9 mouse cellular contexts compared by ENCODE assay signal in genomic region chr8:111094719-111095302, GRCm38 (mm10). TPM values are rescaled to one million over a fixed set of nuclear protein-coding genes. Genes with fewer than 3 reads are reported as not detected.
DNase-seq lines count a peak whose midpoint lies in the region; ATAC-seq and TF ChIP-seq lines count a peak whose summit lies in the region.
"Not testable (repeated sequence)": the region's sequence is repeated elsewhere in the genome, so short reads cannot be mapped to it uniquely, and the experiment has no call there.
"Had no signal": no experiment of that assay in that cellular context is flagged by ENCODE, and none has a peak within 500 bp of the region (broad histone marks: within the 10 kb centered on the region; RNA-seq: fewer than 3 reads in every experiment).

No protein-coding gene starts in this region.

- H3K27me3 ChIP-seq in embryonic facial prominence, embryonic 13.5 days; heart, embryonic 10.5 days (ENCODE audit: insufficient read depth, poor library complexity, severe bottlenecking); kidney, adult 2 months (replicated peaks; ENCODE audit: control insufficient read depth, insufficient read depth, low read length); liver, embryonic 12.5 days (replicated peaks); midbrain, embryonic 14.5 days (ENCODE audit: control insufficient read depth, insufficient read depth, low read length); spleen, adult 2 months (ENCODE audit: control insufficient read depth, insufficient read depth, low read length): not testable (repeated sequence)

- peak; percentile 63 for ATAC-seq in embryonic facial prominence, embryonic 13.5 days (ENCODE audit: insufficient number of reproducible peaks, insufficient read depth, low FRiP score, low TSS enrichment, low read depth)
- peak; percentile 76 for ATAC-seq in liver, embryonic 12.5 days
- not testable (repeated sequence) for ATAC-seq in midbrain, embryonic 14.5 days (ENCODE audit: low FRiP score, low TSS enrichment)

- TF ChIP-seq CTCF in kidney, adult 2 months (conservative IDR thresholded peaks at IDR 0.05; ENCODE audit: insufficient read depth, insufficient read length, low read depth, low read length); spleen, adult 2 months (IDR thresholded peaks at IDR 0.05; ENCODE audit: extremely low read depth, insufficient read depth, insufficient read length, insufficient replicate concordance): not testable (repeated sequence)

- H3K4me3 ChIP-seq in embryonic facial prominence, embryonic 13.5 days = peak overlapping the region; percentile 63
- H3K4me3 ChIP-seq in heart, embryonic 10.5 days = peak overlapping the region; percentile 72
- peak overlapping the region; percentile 97 for H3K4me3 ChIP-seq in kidney, adult 2 months (ENCODE audit: insufficient read depth, low read depth, low read length)
- peak overlapping the region; percentile 69 for H3K4me3 ChIP-seq in liver, embryonic 12.5 days
- H3K4me3 ChIP-seq in midbrain, embryonic 14.5 days (replicated peaks; ENCODE audit: low read depth, low read length) = peak overlapping the region; percentile 56
- H3K4me3 ChIP-seq in spleen, adult 2 months (ENCODE audit: extremely low read depth, insufficient read depth, insufficient read length) = peak overlapping the region; percentile 72

- H3K9me3 ChIP-seq in embryonic facial prominence, embryonic 13.5 days; heart, embryonic 10.5 days; liver, embryonic 12.5 days (replicated peaks); midbrain, embryonic 14.5 days (ENCODE audit: control insufficient read depth, low read length): not testable (repeated sequence)

- peak overlapping the region; percentile 82 for H3K4me2 ChIP-seq in embryonic facial prominence, embryonic 13.5 days
- H3K4me2 ChIP-seq in liver, embryonic 12.5 days = peak overlapping the region; percentile 97
- H3K4me2 ChIP-seq in midbrain, embryonic 14.5 days (ENCODE audit: low read length) = peak overlapping the region; percentile 72

- not testable (repeated sequence) for H3K4me1 ChIP-seq in embryonic facial prominence, embryonic 13.5 days; midbrain, embryonic 14.5 days (ENCODE audit: control insufficient read depth, insufficient read depth, low read length); spleen, adult 2 months (ENCODE audit: control insufficient read depth, insufficient read depth, insufficient read length)
- peaks cover 17% of the 10 kb centered on the region; the same call in 1 of the 2 replicates for H3K4me1 ChIP-seq in heart, embryonic 10.5 days
- peaks cover 12% of the 10 kb centered on the region; the same call in 1 of the 2 replicates for H3K4me1 ChIP-seq in kidney, adult 2 months (ENCODE audit: control insufficient read depth, insufficient read depth, low read length)
- peaks cover 27% of the 10 kb centered on the region for H3K4me1 ChIP-seq in liver, embryonic 12.5 days

- peak overlapping the region; percentile 75 for H3K9ac ChIP-seq in embryonic facial prominence, embryonic 13.5 days
- H3K9ac ChIP-seq in liver, embryonic 12.5 days = peak overlapping the region; percentile 75
- H3K9ac ChIP-seq in midbrain, embryonic 14.5 days (replicated peaks; ENCODE audit: low read length) = peak overlapping the region; percentile 64

- H3K36me3 ChIP-seq in embryonic facial prominence, embryonic 13.5 days; heart, embryonic 10.5 days; kidney, adult 2 months (ENCODE audit: control insufficient read depth, insufficient read depth, low read length); liver, embryonic 12.5 days; midbrain, embryonic 14.5 days (ENCODE audit: control insufficient read depth, insufficient read depth, low read length); spleen, adult 2 months (ENCODE audit: control insufficient read depth, insufficient read depth, low read length): not testable (repeated sequence)

- TF ChIP-seq POLR2A in kidney, adult 2 months (IDR thresholded peaks at IDR 0.05; ENCODE audit: low read depth, low read length); spleen, adult 2 months (IDR thresholded peaks at IDR 0.05; ENCODE audit: low read depth, low read length): not testable (repeated sequence)

- under 1% methylated on average over 60 of the region's 69 CpGs for WGBS in embryonic facial prominence, embryonic 13.5 days
- WGBS in heart, embryonic 10.5 days = 1% methylated on average over 69 of the region's 69 CpGs
- WGBS in kidney, adult 2 months = under 1% methylated on average over 61 of the region's 69 CpGs
- WGBS in liver, embryonic 12.5 days (ENCODE audit: insufficient replicate concordance) = under 1% methylated on average over 69 of the region's 69 CpGs
- under 1% methylated on average over 54 of the region's 69 CpGs for WGBS in midbrain, embryonic 14.5 days
- under 1% methylated on average over 56 of the region's 69 CpGs for WGBS in spleen, adult 2 months

- not testable (repeated sequence) for H3K27ac ChIP-seq in embryonic facial prominence, embryonic 13.5 days; midbrain, embryonic 14.5 days (replicated peaks; ENCODE audit: low read depth, low read length); spleen, adult 2 months (ENCODE audit: insufficient read depth, low read length)
- H3K27ac ChIP-seq in heart, embryonic 10.5 days = peak overlapping the region; percentile 78
- H3K27ac ChIP-seq in kidney, adult 2 months (ENCODE audit: insufficient read depth, low read depth, low read length) = peak overlapping the region; percentile 36; the same call in 1 of the 2 replicates
- 0 out of 2 replicates have a peak overlapping the region, but pooled peaks have one; percentile 36 for H3K27ac ChIP-seq in liver, embryonic 12.5 days

- DNase-seq in adrenal gland, postnatal 10 days = peak; percentile 49
- DNase-seq in heart, embryonic 10.5 days (ENCODE audit: low spot score); kidney, adult 2 months; spleen, adult 2 months (ENCODE audit: low read depth in 1 of 2, low spot score in 2 of 2): not testable (repeated sequence)
- DNase-seq in midbrain, embryonic 14.5 days = peak; percentile 27

RNA-seq across cellular contexts. Expression of gene Pdpr, which starts 0.4 kb away (rescaled TPM):
- 10 to 100 TPM; 42.0 to 56.4 TPM for total RNA-seq in adrenal gland, postnatal 10 days (2021)
- polyA plus RNA-seq in embryonic facial prominence, embryonic 13.5 days (2015; fragmentation: Nextera tagmentation; extraction: Ambion mirVana) = 11.0 and 11.5 TPM in 2 replicates
- 8.1 and 15.5 TPM in 2 replicates for polyA plus RNA-seq in heart, embryonic 10.5 days (2016; fragmentation: Nextera tagmentation; extraction: Ambion mirVana)
- polyA plus RNA-seq in kidney, adult 2 months (2012; rRNA removed) = 21.5 and 26.1 TPM in 2 replicates
- polyA plus RNA-seq in liver, embryonic 12.5 days (2016; fragmentation: Nextera tagmentation; extraction: Ambion mirVana) = 5.1 and 5.5 TPM in 2 replicates
- polyA plus RNA-seq in midbrain, embryonic 14.5 days (2014; fragmentation: Nextera tagmentation; extraction: Ambion mirVana) = 6.9 TPM in 2 replicates
- 8.1 and 8.6 TPM in 2 replicates for polyA plus RNA-seq in spleen, adult 2 months (2012; rRNA removed)

RNA-seq across cellular contexts. Expression of gene Clec18a, which starts 2.6 kb away (rescaled TPM):
- under 1 TPM in 1 of 2 experiments, not detected in 1; 0.15 TPM for total RNA-seq in adrenal gland, postnatal 10 days (2021)
- 0.27 TPM in 1 of 2 replicates, not detected in the other for polyA plus RNA-seq in embryonic facial prominence, embryonic 13.5 days (2015; fragmentation: Nextera tagmentation; extraction: Ambion mirVana)
- not detected in 2 replicates for polyA plus RNA-seq in heart, embryonic 10.5 days (2016; fragmentation: Nextera tagmentation; extraction: Ambion mirVana)
- 0.88 and 1.5 TPM in 2 replicates for polyA plus RNA-seq in kidney, adult 2 months (2012; rRNA removed)
- not detected in 2 replicates for polyA plus RNA-seq in liver, embryonic 12.5 days (2016; fragmentation: Nextera tagmentation; extraction: Ambion mirVana)
- 0.09 and 0.34 TPM in 2 replicates for polyA plus RNA-seq in midbrain, embryonic 14.5 days (2014; fragmentation: Nextera tagmentation; extraction: Ambion mirVana)
- not detected in 2 replicates for polyA plus RNA-seq in spleen, adult 2 months (2012; rRNA removed)

RNA-seq across cellular contexts. Expression of gene Exosc6, which starts 38.7 kb away (rescaled TPM):
- total RNA-seq in adrenal gland, postnatal 10 days (2021) = not detected
- 9.3 and 14.6 TPM in 2 replicates for polyA plus RNA-seq in embryonic facial prominence, embryonic 13.5 days (2015; fragmentation: Nextera tagmentation; extraction: Ambion mirVana)
- polyA plus RNA-seq in heart, embryonic 10.5 days (2016; fragmentation: Nextera tagmentation; extraction: Ambion mirVana) = 8.6 and 27.2 TPM in 2 replicates
- polyA plus RNA-seq in kidney, adult 2 months (2012; rRNA removed) = 1.8 TPM in 1 of 2 replicates, not detected in the other
- 23.2 and 25.6 TPM in 2 replicates for polyA plus RNA-seq in liver, embryonic 12.5 days (2016; fragmentation: Nextera tagmentation; extraction: Ambion mirVana)
- not detected in 2 replicates for polyA plus RNA-seq in midbrain, embryonic 14.5 days (2014; fragmentation: Nextera tagmentation; extraction: Ambion mirVana)
- 21.5 and 39.8 TPM in 2 replicates for polyA plus RNA-seq in spleen, adult 2 months (2012; rRNA removed)
- total RNA-seq: left cerebral cortex, adult 8-10 months had no signal
- polyA plus RNA-seq: gonadal fat pad, adult 2 months had no signal
